Mouse (Mus musculus) liver, postnatal 0 days (tissue): ENCODE results near the gene Cited4.

Experiments used
- CTCF ChIP-seq: sonication (generic); IDR thresholded peaks from 2 replicates; pipeline ENCODE4 v1.5.1; 2016; ENCODE audit warnings: antibody characterized with exemption, low read depth
- EP300 ChIP-seq: IDR thresholded peaks from 2 replicates; pipeline ENCODE4 v1.6.1; 2016; ENCODE audit warnings: antibody characterized with exemption, low read depth, mild to moderate bottlenecking

DNA sequence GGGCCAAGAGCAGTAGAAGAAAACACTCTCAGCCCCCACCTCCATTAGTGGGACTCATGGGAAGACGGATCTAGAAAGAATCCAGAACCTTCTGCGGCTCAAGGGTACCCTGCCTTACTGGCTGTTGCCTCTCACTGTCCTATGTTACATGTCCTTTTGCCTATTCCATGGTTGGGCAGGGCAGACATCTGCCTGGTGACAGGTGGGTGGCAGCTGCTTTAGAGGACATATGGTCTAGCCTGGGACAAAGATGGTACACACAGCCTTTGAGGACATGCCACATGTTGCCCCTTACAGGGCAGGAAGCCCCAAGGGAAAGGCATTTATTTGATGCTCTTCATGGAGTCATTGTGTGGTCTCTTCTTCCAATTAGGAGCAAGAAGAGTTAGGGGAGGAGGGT, 36.1 kb downstream of the Cited4 start:
- no peak for TF ChIP-seq CTCF
- no peak for TF ChIP-seq EP300
